Mouse (Mus musculus) hindbrain, embryonic 16.5 days (tissue): ENCODE data around the gene A4galt. TPM values are rescaled to one million over a fixed set of nuclear protein-coding genes. Genes with fewer than 3 reads are reported as not detected.
A peak's percentile ranks its signal among the peaks of the same experiment; 100 is the strongest.

Experiments
- ATAC-seq: fragments of 200-750 bp; cut with Nextera tagmentation; 2 replicates; pipeline ENCODE4 v1.8.0; 2017; ENCODE audit warnings: moderate TSS enrichment, moderate library complexity
- H3K27ac ChIP-seq: fragments of 300-500 bp; sonication (generic); 2 replicates; pipeline ENCODE4 v1.5.1; 2014; ENCODE audit warnings: low read depth, mild to moderate bottlenecking, control low read depth, low read length, moderate library complexity
- H3K27me3 ChIP-seq: fragments of 300-500 bp; sonication (generic); replicated peaks from 2 replicates; pipeline ENCODE4 v1.6.1; 2014; ENCODE audit warnings: low read length; ENCODE audit not compliant: control insufficient read depth, insufficient read depth
- H3K36me3 ChIP-seq: fragments of 300-500 bp; sonication (generic); 2 replicates; pipeline ENCODE4 v1.6.1; 2014; ENCODE audit warnings: mild to moderate bottlenecking, low read length, moderate library complexity, mixed read lengths; ENCODE audit not compliant: control insufficient read depth, insufficient read depth
- H3K4me1 ChIP-seq: fragments of 300-500 bp; sonication (generic); 2 replicates; pipeline ENCODE4 v1.6.1; 2014; ENCODE audit warnings: low read depth, low read length; ENCODE audit not compliant: control insufficient read depth, insufficient read depth
- H3K4me2 ChIP-seq: fragments of 300-500 bp; sonication (generic); 2 replicates; pipeline ENCODE4 v1.6.1; 2014; ENCODE audit warnings: mild to moderate bottlenecking, low read length, control low read depth, moderate library complexity
- H3K4me3 ChIP-seq: fragments of 300-500 bp; sonication (generic); 2 replicates; pipeline ENCODE4 v1.5.1; 2014; ENCODE audit warnings: mild to moderate bottlenecking, low read length, control low read depth, moderate library complexity
- H3K9ac ChIP-seq: fragments of 300-500 bp; sonication (generic); 2 replicates; pipeline ENCODE4 v1.6.1; 2014; ENCODE audit warnings: low read depth, mild to moderate bottlenecking, control low read depth, low read length, moderate library complexity
- H3K9me3 ChIP-seq: fragments of 300-500 bp; sonication (generic); 2 replicates; pipeline ENCODE4 v1.6.1; 2014; ENCODE audit warnings: mild to moderate bottlenecking, low read length, moderate library complexity; ENCODE audit not compliant: control insufficient read depth
- WGBS: fragments of 180-500 bp; shearing (Covaris S2); extraction: QIAGEN DNeasy Blood & Tissue Kit; methylation state at CpG from one replicate; pipeline ENCODE4 v1.1.7; 2014; 5-methylcytosine and 5-hydroxymethylcytosine counted together
- polyA plus RNA-seq: library from polyadenylated mRNA; unstranded; fragments of >200 nt; fragmentation: Nextera tagmentation; extraction: Ambion mirVana; gene quantifications from 2 replicates; pipeline ENCODE4 v1.2.1, GENCODE M21; 2015

Gene A4galt
- polyA plus RNA-seq: 4.9 and 6.5 TPM in 2 replicates

- H3K9ac ChIP-seq: peak within 1 kb of the TSS; percentile 61
- H3K27me3 ChIP-seq: peaks cover 10% of the 10 kb centered on the region
These were observed at the start of gene A4galt for GRCm38 (mm10) chr15:83251176-83252004. TSS of gene A4galt (minus strand) at chr15:83251774.

GRCm38 (mm10) chr15:83299916-83300582 is 48.5 kb upstream of the A4galt start:
- H3K9me3 ChIP-seq: no peaks in the 10 kb centered on the region
- H3K27ac ChIP-seq: no peak overlapping the region
- ATAC-seq: no peak
- H3K4me1 ChIP-seq: no peaks in the 10 kb centered on the region
- no peak overlapping the region for H3K4me3 ChIP-seq
- H3K4me2 ChIP-seq: no peak overlapping the region
- WGBS: 57% methylated on average over 10 of the region's 10 CpGs
- no peak overlapping the region for H3K9ac ChIP-seq
- no peaks in the 10 kb centered on the region; the same call in 1 of the 2 replicates for H3K36me3 ChIP-seq
- no peaks in the 10 kb centered on the region for H3K27me3 ChIP-seq

More at GRCm38 (mm10) chr15:83251176-83252004, at the start of gene A4galt:
- H3K36me3 ChIP-seq: no peaks in the 10 kb centered on the region
- no peaks in the 10 kb centered on the region for H3K9me3 ChIP-seq
- 2% methylated on average over 56 of the region's 66 CpGs for WGBS
- H3K4me1 ChIP-seq: peaks cover 11% of the 10 kb centered on the region
- H3K27ac ChIP-seq: no peak within 1 kb of the TSS
- peak within 1 kb of the TSS; percentile 97 for H3K4me2 ChIP-seq
- H3K4me3 ChIP-seq: peak within 1 kb of the TSS; percentile 57
- no peak for ATAC-seq

- no peaks in the 10 kb centered on the region; the same call in 1 of the 2 replicates for H3K36me3 ChIP-seq
- no peaks in the 10 kb centered on the region for H3K4me1 ChIP-seq
- no peak overlapping the region for H3K27ac ChIP-seq
- no peaks in the 10 kb centered on the region for H3K27me3 ChIP-seq
- no peak overlapping the region for H3K9ac ChIP-seq
- no peak overlapping the region for H3K4me2 ChIP-seq
- WGBS: 87% methylated on average over 7 of the region's 7 CpGs
- ATAC-seq: no peak
- H3K4me3 ChIP-seq: no peak overlapping the region
- H3K9me3 ChIP-seq: no peaks in the 10 kb centered on the region
These were observed 47.9 kb upstream of the A4galt start for GRCm38 (mm10) chr15:83299450-83299849.

- Histone ChIP-seq H3K4me3 (no peak overlapping the region), H3K4me2 (no peak overlapping the region), H3K36me3 (no peaks in the 10 kb centered on the region; the same call in 1 of the 2 replicates), H3K4me1 (no peaks in the 10 kb centered on the region), H3K27ac (no peak overlapping the region), H3K9ac (no peak overlapping the region), H3K9me3 (no peaks in the 10 kb centered on the region), H3K27me3 (no peaks in the 10 kb centered on the region)
- 84% methylated on average over 2 of the region's 2 CpGs for WGBS
- ATAC-seq: no peak
These were observed 47.2 kb upstream of the A4galt start for GRCm38 (mm10) chr15:83298810-83299209.

- Histone ChIP-seq H3K36me3 (no peaks in the 10 kb centered on the region; the same call in 1 of the 2 replicates), H3K27ac (no peak overlapping the region), H3K27me3 (no peaks in the 10 kb centered on the region), H3K4me3 (no peak overlapping the region), H3K4me2 (no peak overlapping the region), H3K4me1 (no peaks in the 10 kb centered on the region), H3K9me3 (no peaks in the 10 kb centered on the region), H3K9ac (no peak overlapping the region)
- ATAC-seq: no peak
- WGBS: 84% methylated on average over 8 of the region's 8 CpGs
These were observed 46.7 kb upstream of the A4galt start for GRCm38 (mm10) chr15:83298313-83298712.

GRCm38 (mm10) chr15:83296771-83297311 is 45.3 kb upstream of the A4galt start:
- 47% methylated on average over 8 of the region's 8 CpGs for WGBS
- Histone ChIP-seq H3K9ac (no peak overlapping the region), H3K4me1 (no peaks in the 10 kb centered on the region), H3K27me3 (no peaks in the 10 kb centered on the region), H3K27ac (no peak overlapping the region), H3K9me3 (no peaks in the 10 kb centered on the region), H3K4me3 (no peak overlapping the region), H3K36me3 (no peaks in the 10 kb centered on the region; the same call in 1 of the 2 replicates), H3K4me2 (no peak overlapping the region)
- peak; percentile 45; the same call in 1 of the 2 replicates for ATAC-seq

- H3K9ac ChIP-seq: no peak overlapping the region
- WGBS: 93% methylated on average over 4 of the region's 4 CpGs
- H3K27ac ChIP-seq: no peak overlapping the region
- H3K4me2 ChIP-seq: no peak overlapping the region
- H3K4me1 ChIP-seq: no peaks in the 10 kb centered on the region
- no peaks in the 10 kb centered on the region; the same call in 1 of the 2 replicates for H3K36me3 ChIP-seq
- H3K4me3 ChIP-seq: no peak overlapping the region
- no peaks in the 10 kb centered on the region for H3K9me3 ChIP-seq
- no peaks in the 10 kb centered on the region for H3K27me3 ChIP-seq
- ATAC-seq: no peak
These were observed 44.5 kb upstream of the A4galt start for GRCm38 (mm10) chr15:83296050-83296449.

GRCm38 (mm10) chr15:83294954-83295353 is 43.4 kb upstream of the A4galt start:
- H3K27ac ChIP-seq: no peak overlapping the region
- H3K9me3 ChIP-seq: no peaks in the 10 kb centered on the region
- H3K27me3 ChIP-seq: no peaks in the 10 kb centered on the region
- no peaks in the 10 kb centered on the region for H3K4me1 ChIP-seq
- H3K36me3 ChIP-seq: no peaks in the 10 kb centered on the region; the same call in 1 of the 2 replicates
- no peak overlapping the region for H3K4me2 ChIP-seq
- ATAC-seq: no peak
- H3K4me3 ChIP-seq: no peak overlapping the region
- WGBS: 85% methylated on average over 3 of the region's 3 CpGs
- no peak overlapping the region for H3K9ac ChIP-seq
